Mouse (Mus musculus): ENCODE measurements around the gene Trim24.

- no peak for TF ChIP-seq CTCF (IDR thresholded peaks at IDR 0.05)
- no peak for TF ChIP-seq POLR2A (IDR thresholded peaks at IDR 0.05; ENCODE audit: insufficient read depth, low read depth, low read length)
Observed at GRCm38 (mm10) chr6:37857196-37857874, 13.3 kb upstream of the Trim24 start.

Data from heart, adult 2 months (tissue).